Mouse (Mus musculus) heart, adult 2 months (tissue): ENCODE results near the gene 2310030G06Rik. TPM values are rescaled to one million over a fixed set of nuclear protein-coding genes. Genes with fewer than 3 reads are reported as not detected.
A peak's percentile ranks its signal among the peaks of the same experiment; 100 is the strongest.

Experiments
- DNase-seq, 2 experiments: peaks; one replicate each; pipeline ENCODE4 v3.0.0; 2021
- H3K27ac ChIP-seq: fragments of 200-600 bp; 2 replicates; pipeline ENCODE4 v1.8.1; 2022
- H3K27me3 ChIP-seq: fragments of 200-500 bp; 2 replicates; pipeline ENCODE4 v1.6.1; 2012; ENCODE audit warnings: mild to moderate bottlenecking, low read length, inconsistent platforms, mixed read lengths; ENCODE audit not compliant: control insufficient read depth, insufficient read depth
- H3K36me3 ChIP-seq: fragments of 200-500 bp; 2 replicates; pipeline ENCODE4 v1.6.1; 2012; ENCODE audit warnings: low read length, inconsistent platforms; ENCODE audit not compliant: control insufficient read depth, insufficient read depth
- H3K4me1 ChIP-seq: fragments of 200-500 bp; 2 replicates; pipeline ENCODE4 v1.6.1; 2011; ENCODE audit warnings: low read length; ENCODE audit not compliant: control insufficient read depth, insufficient read depth
- H3K4me3 ChIP-seq: fragments of 200-600 bp; 2 replicates; pipeline ENCODE4 v1.8.1; 2022
- H3K79me2 ChIP-seq: fragments of 200-500 bp; replicated peaks from 2 replicates; pipeline ENCODE4 v1.6.1; 2012; ENCODE audit warnings: mild to moderate bottlenecking, inconsistent platforms, low read length, moderate library complexity, mixed read lengths; ENCODE audit not compliant: control insufficient read depth, insufficient read depth
- H3K9ac ChIP-seq: fragments of 200-500 bp; 2 replicates; pipeline ENCODE4 v1.6.1; 2012; ENCODE audit warnings: low read depth, mild to moderate bottlenecking, control low read depth, inconsistent platforms, low read length, mixed read lengths
- CTCF ChIP-seq: fragments of 200-600 bp; IDR thresholded peaks from 2 replicates; pipeline ENCODE4 v1.8.1; 2022; ENCODE audit warnings: antibody characterized with exemption, mild to moderate bottlenecking, moderate library complexity
- EP300 ChIP-seq: fragments of 200-500 bp; IDR thresholded peaks from 2 replicates; pipeline ENCODE4 v1.6.1; 2011; ENCODE audit warnings: low read depth, low read length, control low read depth; ENCODE audit not compliant: insufficient read depth
- POLR2A ChIP-seq: fragments of 200-500 bp; IDR thresholded peaks from 2 replicates; pipeline ENCODE4 v1.6.1; 2011; ENCODE audit warnings: mild to moderate bottlenecking, low read depth, low read length, control low read depth; ENCODE audit not compliant: insufficient read depth
- whole genome bisulfite sequencing: fragments of 180-500 bp; shearing (Covaris S2); methylation state at CpG from one replicate; pipeline ENCODE4 v1.1.7; 2018; 5-methylcytosine and 5-hydroxymethylcytosine counted together
- intact Hi-C: fragments of 180-260 bp; cut with DNase I; formaldehyde crosslinking; loops from one replicate; pipeline ENCODE4 v1.15.1; 2025
- polyA plus RNA-seq: library from polyadenylated mRNA; depleted of rRNA; stranded (reverse); fragments of >200 nt; gene quantifications from 2 replicates; pipeline ENCODE4 v1.2.3, GENCODE M21; 2012
- total RNA-seq, 2 experiments: library from RNA; stranded (reverse); gene quantifications; 2 replicates each; pipeline ENCODE4 v1.2.3; 2021

Gene 2310030G06Rik
- total and polyA plus RNA-seq, 3 experiments: 2.9 to 5.6 (median 4.3) TPM

GRCm38 (mm10) chr9:50752054-50752602 is 5.8 kb upstream of the 2310030G06Rik start, which contains the start of gene Hspb2:
Gene Hspb2 (minus strand): TSS chr9:50752354.
- peaks cover 17% of the 10 kb centered on the region for H3K36me3 ChIP-seq
- H3K4me3 ChIP-seq: peak within 1 kb of the TSS; percentile 62
- peak within 1 kb of the TSS; percentile 98 for H3K27ac ChIP-seq
- no peaks in the 10 kb centered on the region for H3K4me1 ChIP-seq
- H3K79me2 ChIP-seq: no peaks in the 10 kb centered on the region
- TF ChIP-seq CTCF (no peak), POLR2A (peak; percentile 70; the same call in 1 of the 2 replicates), EP300 (0 out of 2 replicates have a peak, but pooled peaks have one; percentile 6)
- intact Hi-C loops: no loop called here
- H3K27me3 ChIP-seq: no peaks in the 10 kb centered on the region
- 43% methylated on average over 14 of the region's 14 CpGs for WGBS
- peak within 1 kb of the TSS; percentile 95 for H3K9ac ChIP-seq
- DNase-seq: peak; percentile 69 to 74

DNA sequence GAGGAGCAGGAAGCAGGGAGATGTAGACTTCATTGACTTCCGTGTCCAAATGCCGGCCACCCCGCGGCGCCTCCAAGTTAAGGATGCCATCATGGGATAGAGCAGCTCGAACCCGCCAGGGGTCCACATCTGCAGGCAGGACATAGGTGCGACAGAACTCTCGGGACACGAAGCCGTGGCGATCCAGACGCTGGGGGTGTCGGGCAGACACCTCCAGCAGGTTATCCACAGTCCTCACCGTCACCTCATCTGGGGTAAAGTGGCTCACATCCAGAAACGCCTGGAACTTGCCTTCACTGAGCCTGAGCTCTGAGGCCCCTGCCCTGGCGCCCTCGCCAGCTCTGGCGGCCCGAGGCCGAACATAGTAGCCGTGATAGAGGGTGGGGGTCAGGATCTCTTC is 5.0 kb upstream of the 2310030G06Rik start, which contains the start of gene Cryab:
Gene Cryab, plus strand, starts transcription at position 3 of the 400 bp plus-strand sequence.
- Histone ChIP-seq H3K27me3 (no peaks in the 10 kb centered on the region), H3K27ac (peak within 1 kb of the TSS; percentile 98), H3K36me3 (peaks cover 14% of the 10 kb centered on the region), H3K4me3 (peak within 1 kb of the TSS; percentile 62), H3K79me2 (no peaks in the 10 kb centered on the region), H3K9ac (peak within 1 kb of the TSS; percentile 89), H3K4me1 (no peaks in the 10 kb centered on the region)
- 33% methylated on average over 22 of the region's 22 CpGs for WGBS
- intact Hi-C loops: no loop called here
- peak; percentile 38 to 50 for DNase-seq
- TF ChIP-seq CTCF (no peak), EP300 (no peak), POLR2A (no peak)

GRCm38 (mm10) chr9:50750706-50751105 is 4.4 kb upstream of the 2310030G06Rik start:
- H3K36me3 ChIP-seq: peaks cover 10% of the 10 kb centered on the region
- no peaks in the 10 kb centered on the region for H3K79me2 ChIP-seq
- no peaks in the 10 kb centered on the region for H3K27me3 ChIP-seq
- no peak for DNase-seq
- intact Hi-C loops: no loop called here
- peak overlapping the region; percentile 62; the same call in 1 of the 2 replicates for H3K4me3 ChIP-seq
- WGBS: 39% methylated on average over 6 of the region's 6 CpGs
- peak overlapping the region; percentile 98 for H3K27ac ChIP-seq
- TF ChIP-seq POLR2A (no peak), CTCF (no peak), EP300 (no peak)
- H3K9ac ChIP-seq: no peak overlapping the region; the same call in 1 of the 2 replicates
- no peaks in the 10 kb centered on the region for H3K4me1 ChIP-seq

DNA sequence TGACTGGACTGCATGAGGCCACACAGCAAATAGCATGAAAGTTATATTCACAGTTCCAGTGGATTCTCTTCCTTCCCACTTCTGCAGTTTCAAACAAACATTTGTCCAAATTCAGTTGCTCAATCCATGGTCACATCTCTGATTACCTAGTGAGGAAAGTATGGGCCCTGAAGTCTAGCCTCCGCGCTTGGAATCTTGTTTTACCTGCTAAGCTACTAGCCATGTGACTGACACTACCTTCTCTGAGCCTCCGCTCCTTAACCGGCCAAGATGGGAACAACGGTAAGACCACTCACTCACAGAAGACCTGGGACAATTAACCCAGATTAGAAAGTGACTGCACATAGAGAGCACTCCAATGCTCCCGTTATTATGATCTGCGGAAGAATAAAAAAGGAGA is 530 bp downstream of the 2310030G06Rik start:
- Histone ChIP-seq H3K4me1 (peaks cover 2% of the 10 kb centered on the region), H3K4me3 (peak overlapping the region; percentile 35), H3K36me3 (no peaks in the 10 kb centered on the region), H3K27me3 (no peaks in the 10 kb centered on the region), H3K27ac (peak overlapping the region; percentile 34), H3K79me2 (no peaks in the 10 kb centered on the region), H3K9ac (no peak overlapping the region; the same call in 1 of the 2 replicates)
- DNase-seq: no peak
- WGBS: 28% methylated on average over 7 of the region's 7 CpGs
- intact Hi-C loops: no loop called here
- TF ChIP-seq CTCF (no peak), POLR2A (no peak), EP300 (no peak)

DNA sequence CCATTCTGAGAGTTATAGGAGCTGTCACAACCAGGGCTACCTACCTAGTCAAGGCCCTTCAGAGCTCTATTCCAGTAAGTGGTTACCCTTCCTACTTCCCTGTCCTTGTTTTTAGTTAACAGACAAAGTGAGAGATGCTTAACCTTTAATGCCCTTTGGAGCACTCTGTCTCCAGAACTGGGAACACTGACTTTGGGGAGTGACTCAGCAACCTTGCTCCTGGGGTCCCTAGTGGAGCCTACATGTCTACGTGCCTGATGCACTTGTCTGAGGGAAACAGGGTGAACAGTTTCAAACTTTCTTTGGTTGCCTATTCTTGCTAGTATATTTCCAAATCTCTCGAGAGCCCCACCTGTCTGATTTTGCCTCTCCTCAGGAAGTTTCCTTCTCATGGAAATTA is 3.6 kb downstream of the 2310030G06Rik start:
- Histone ChIP-seq H3K36me3 (no peaks in the 10 kb centered on the region), H3K4me1 (peaks cover 2% of the 10 kb centered on the region), H3K27me3 (no peaks in the 10 kb centered on the region), H3K79me2 (no peaks in the 10 kb centered on the region), H3K27ac (peak overlapping the region; percentile 23; the same call in 1 of the 2 replicates), H3K9ac (no peak overlapping the region), H3K4me3 (no peak overlapping the region)
- no peak for DNase-seq
- WGBS: 51% methylated on average over 2 of the region's 2 CpGs
- intact Hi-C loops: no loop called here
- TF ChIP-seq EP300: no peak
- TF ChIP-seq POLR2A: no peak
- no peak for TF ChIP-seq CTCF

DNA sequence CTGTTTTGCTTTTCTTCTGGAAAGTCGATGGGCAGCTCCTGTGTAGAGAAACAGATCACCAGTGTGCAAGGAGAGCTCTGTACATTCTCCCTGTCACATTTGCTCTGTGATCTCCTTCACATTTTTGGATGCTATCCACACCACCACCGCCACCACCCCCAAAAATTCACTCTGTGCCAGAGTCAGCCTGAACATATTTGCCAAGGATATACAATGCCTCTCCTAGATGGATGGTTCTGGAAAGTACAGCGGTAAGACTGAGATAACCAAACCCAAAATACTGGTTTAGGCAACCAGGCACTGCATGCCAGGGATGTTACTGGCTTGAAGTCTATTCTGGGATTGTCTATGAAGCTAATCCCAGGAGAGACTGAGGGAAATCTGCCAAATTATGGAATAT is 4.1 kb downstream of the 2310030G06Rik start:
- Histone ChIP-seq H3K27ac (peak overlapping the region; percentile 23; the same call in 1 of the 2 replicates), H3K36me3 (no peaks in the 10 kb centered on the region), H3K4me3 (no peak overlapping the region), H3K9ac (no peak overlapping the region), H3K4me1 (peaks cover 2% of the 10 kb centered on the region), H3K79me2 (no peaks in the 10 kb centered on the region), H3K27me3 (no peaks in the 10 kb centered on the region)
- 49% methylated on average over 3 of the region's 3 CpGs for WGBS
- TF ChIP-seq POLR2A (no peak), CTCF (no peak), EP300 (no peak)
- DNase-seq: no peak
- intact Hi-C loops: no loop called here
